Mouse (Mus musculus): ENCODE data around the gene Nudt6.

GRCm38 (mm10) chr3:37378412-37378811 lies 41.6 kb downstream of the Nudt6 start:
- TF ChIP-seq CTCF (IDR thresholded peaks at IDR 0.05; ENCODE audit: low read depth) (no peak), EP300 (IDR thresholded peaks at IDR 0.05; ENCODE audit: low read depth) (no peak)
